Mouse (Mus musculus): ENCODE measurements around the gene Ccdc47. TPM values are rescaled to one million over a fixed set of nuclear protein-coding genes. Genes with fewer than 3 reads are reported as not detected.

The Ccdc47 gene
- polyA plus RNA-seq, 1 experiment from 2014 or later: 65.3 TPM

Other genes starting within 250 kb of the Ccdc47 start
- 0.41 and 0.47 TPM in 2 replicates for gene Ace, start 248.4 kb downstream of the Ccdc47 start, polyA plus RNA-seq (2014; fragmentation: Nextera tagmentation; extraction: Ambion mirVana)
- gene Ace3, start 221.7 kb downstream of the Ccdc47 start, polyA plus RNA-seq (2014; fragmentation: Nextera tagmentation; extraction: Ambion mirVana): not detected in 2 replicates
- gene Kcnh6, start 208.2 kb downstream of the Ccdc47 start, polyA plus RNA-seq (2014; fragmentation: Nextera tagmentation; extraction: Ambion mirVana): 0.32 and 0.33 TPM in 2 replicates
- gene Dcaf7, start 179.5 kb downstream of the Ccdc47 start, polyA plus RNA-seq (2014; fragmentation: Nextera tagmentation; extraction: Ambion mirVana): 59.9 and 68.6 TPM in 2 replicates
- 11.1 and 11.4 TPM in 2 replicates for gene Taco1, start 150.3 kb downstream of the Ccdc47 start, polyA plus RNA-seq (2014; fragmentation: Nextera tagmentation; extraction: Ambion mirVana)
- gene Map3k3, start 131.7 kb downstream of the Ccdc47 start, polyA plus RNA-seq (2014; fragmentation: Nextera tagmentation; extraction: Ambion mirVana): 15.7 and 16.8 TPM in 2 replicates
- 0.92 TPM in 1 of 2 replicates, not detected in the other for gene Gm10840, start 55.5 kb downstream of the Ccdc47 start, polyA plus RNA-seq (2014; fragmentation: Nextera tagmentation; extraction: Ambion mirVana)
- 431 and 442 TPM in 2 replicates for gene Limd2, start 55.5 kb downstream of the Ccdc47 start, polyA plus RNA-seq (2014; fragmentation: Nextera tagmentation; extraction: Ambion mirVana)
- gene Strada, start 14.2 kb downstream of the Ccdc47 start, polyA plus RNA-seq (2014; fragmentation: Nextera tagmentation; extraction: Ambion mirVana): 33.4 and 35.8 TPM in 2 replicates
- 95.4 and 102 TPM in 2 replicates for gene Ddx42, start 582 bp upstream of the Ccdc47 start, polyA plus RNA-seq (2014; fragmentation: Nextera tagmentation; extraction: Ambion mirVana)
- gene Ftsj3, start 39.7 kb upstream of the Ccdc47 start, polyA plus RNA-seq (2014; fragmentation: Nextera tagmentation; extraction: Ambion mirVana): 76.2 and 80.5 TPM in 2 replicates
- 389 and 396 TPM in 2 replicates for gene Psmc5, start 39.8 kb upstream of the Ccdc47 start, polyA plus RNA-seq (2014; fragmentation: Nextera tagmentation; extraction: Ambion mirVana)
- gene Smarcd2, start 56.6 kb upstream of the Ccdc47 start, polyA plus RNA-seq (2014; fragmentation: Nextera tagmentation; extraction: Ambion mirVana): 57.0 and 60.6 TPM in 2 replicates
- gene Tcam1, start 60.3 kb upstream of the Ccdc47 start, polyA plus RNA-seq (2014; fragmentation: Nextera tagmentation; extraction: Ambion mirVana): 0.13 and 0.15 TPM in 2 replicates
- gene Gh, start 85.5 kb upstream of the Ccdc47 start, polyA plus RNA-seq (2014; fragmentation: Nextera tagmentation; extraction: Ambion mirVana): not detected in 2 replicates
- 1.3 and 1.9 TPM in 2 replicates for gene Cd79b, start 98.4 kb upstream of the Ccdc47 start, polyA plus RNA-seq (2014; fragmentation: Nextera tagmentation; extraction: Ambion mirVana)
- gene Scn4a, start 136.9 kb upstream of the Ccdc47 start, polyA plus RNA-seq (2014; fragmentation: Nextera tagmentation; extraction: Ambion mirVana): 0.03 and 0.07 TPM in 2 replicates
- gene Prr29, start 149.1 kb upstream of the Ccdc47 start, polyA plus RNA-seq (2014; fragmentation: Nextera tagmentation; extraction: Ambion mirVana): not detected in 2 replicates
- gene Icam2, start 171.7 kb upstream of the Ccdc47 start, polyA plus RNA-seq (2014; fragmentation: Nextera tagmentation; extraction: Ambion mirVana): 23.7 and 28.7 TPM in 2 replicates